Mouse (Mus musculus) bone marrow macrophage, adult 2 months (primary cell): ENCODE results near the gene Chrm1.

Source experiments
- CTCF ChIP-seq: IDR thresholded peaks from 2 replicates; pipeline ENCODE4 v1.5.1; 2012; ENCODE audit warnings: low read depth, mild to moderate bottlenecking, low read length, moderate library complexity
- POLR2A ChIP-seq: IDR thresholded peaks from 2 replicates; pipeline ENCODE4 v1.6.1; 2012; ENCODE audit warnings: mild to moderate bottlenecking, low read depth, low read length, borderline replicate concordance

DNA sequence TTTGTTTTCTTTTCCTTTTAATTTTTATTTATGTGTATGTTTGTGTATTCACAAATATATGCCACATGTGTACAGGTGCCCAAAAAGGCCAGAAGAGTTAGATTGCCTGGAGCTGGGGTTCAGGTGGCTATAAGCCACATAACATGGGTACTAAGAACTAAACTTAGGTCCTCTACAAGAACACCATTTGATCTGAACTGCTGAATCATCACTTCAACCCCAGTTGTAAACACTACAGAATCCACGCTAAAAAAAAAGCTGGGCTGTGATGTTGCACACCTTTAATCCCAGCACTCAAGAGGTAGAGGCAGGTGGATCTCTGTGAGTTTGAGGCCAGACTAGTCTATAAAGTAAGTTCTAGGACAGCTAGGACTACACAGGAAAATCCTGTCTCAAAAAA is 57.8 kb downstream of the Chrm1 start:
- no peak for TF ChIP-seq CTCF
- no peak for TF ChIP-seq POLR2A
